Mouse (Mus musculus): ENCODE measurements around the gene Magee2.
"Not testable (repeated sequence)": the region's sequence is repeated elsewhere in the genome, so short reads cannot be mapped to it uniquely, and the experiment has no call there.

Gene Magee2

GRCm38 (mm10) chrX:104856751-104857341 is at the start of gene Magee2:
Magee2 (minus strand) TSS chrX:104857267.
- DNase-seq (ENCODE audit: low spot score in 2 of 2) = peak; percentile 17 to 29

DNA sequence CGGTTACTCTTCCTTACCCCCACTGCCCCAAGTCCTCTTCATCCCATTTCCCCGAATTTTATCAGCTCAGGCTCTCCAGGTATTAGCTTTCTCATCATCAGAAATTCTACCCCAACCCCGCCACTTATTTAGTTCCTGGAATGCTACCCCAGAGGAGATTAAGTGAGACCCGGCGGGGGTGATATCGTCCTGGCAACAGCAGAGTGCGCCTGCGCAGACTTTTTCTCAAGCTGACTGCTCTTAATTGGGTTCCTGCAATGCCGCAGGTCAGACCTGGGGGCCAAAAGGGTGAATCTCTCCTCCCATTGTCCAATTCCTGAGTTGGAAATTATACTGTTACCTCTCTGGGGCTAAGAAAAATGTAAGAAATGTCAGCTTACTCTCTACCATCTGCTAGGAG is 3.5 kb downstream of the Magee2 start:
- no peak for DNase-seq (ENCODE audit: low spot score in 2 of 2)

DNA sequence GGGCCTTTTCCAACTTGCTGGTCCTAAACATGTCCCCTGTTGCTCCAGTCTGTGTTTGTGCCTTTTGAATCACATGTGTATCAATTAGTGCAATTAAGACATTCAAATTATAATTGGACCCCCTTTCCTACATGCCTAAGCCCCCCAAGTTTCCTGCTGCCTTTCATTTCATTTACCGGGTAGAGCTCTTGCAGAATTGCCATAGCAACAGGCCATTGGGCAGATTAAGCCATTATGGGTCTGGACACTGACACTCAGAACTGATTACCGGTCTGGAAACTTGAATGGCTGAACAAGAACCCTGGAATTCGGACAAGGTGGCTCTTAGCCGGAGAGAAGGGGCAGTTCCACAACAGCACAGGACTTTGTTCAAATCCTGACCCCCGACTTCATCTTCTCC is 39.5 kb downstream of the Magee2 start:
- not testable (repeated sequence) for DNase-seq (ENCODE audit: low spot score in 2 of 2)

DNA sequence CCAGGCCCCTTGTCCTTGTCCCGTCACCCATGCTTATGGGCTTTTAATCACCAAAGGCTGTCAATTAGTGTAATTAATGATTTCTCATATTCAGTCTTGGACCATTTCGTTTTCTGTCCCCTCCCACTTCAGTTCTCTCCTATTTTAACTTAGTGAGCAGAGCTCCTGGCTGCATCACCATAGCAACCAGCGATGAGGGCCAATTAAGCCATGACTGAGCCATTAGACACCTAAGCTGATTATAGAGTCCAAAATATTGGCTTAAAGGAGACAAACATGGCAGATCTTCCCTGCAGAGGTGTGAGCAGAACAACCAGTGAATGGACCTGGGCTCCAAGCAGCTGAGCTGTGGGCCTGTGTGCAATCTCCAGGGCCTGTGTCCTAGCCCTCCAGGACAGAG is 40.1 kb downstream of the Magee2 start:
- DNase-seq (ENCODE audit: low spot score in 2 of 2) = not testable (repeated sequence)

DNA sequence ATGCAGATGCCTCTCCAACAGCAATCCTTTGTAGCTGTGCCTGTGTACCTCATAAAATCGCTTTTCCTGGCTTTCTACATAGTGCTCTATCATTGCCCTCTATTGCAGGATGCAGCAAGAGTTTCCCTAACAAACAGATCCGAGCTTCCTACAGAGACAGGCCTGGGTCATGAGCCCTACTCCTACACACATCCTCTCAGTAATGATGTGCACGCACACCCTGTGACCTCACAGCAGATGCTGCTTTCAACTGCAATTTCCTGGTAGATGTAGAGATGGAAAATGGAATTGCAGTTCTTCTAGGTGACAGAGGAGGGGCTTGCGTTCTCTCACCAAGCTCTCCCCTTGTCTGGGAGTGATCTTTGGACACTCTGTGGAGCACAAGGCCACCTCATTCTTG is 43.4 kb downstream of the Magee2 start:
- not testable (repeated sequence) for DNase-seq (ENCODE audit: low spot score in 2 of 2)
